Mouse (Mus musculus) layer of hippocampus, adult 2 months (tissue): ENCODE data around the gene Mbd3l2. TPM values are rescaled to one million over a fixed set of nuclear protein-coding genes. Genes with fewer than 3 reads are reported as not detected.
"Not testable (repeated sequence)": the region's sequence is repeated elsewhere in the genome, so short reads cannot be mapped to it uniquely, and the experiment has no call there.

Experiments used
- DNase-seq, 2 experiments: peaks; one replicate each; pipeline ENCODE4 v3.0.0; 2022; ENCODE audit warnings: low spot score in 2 of 2
- H3K27ac ChIP-seq: fragments of 200-600 bp; 2 replicates; pipeline ENCODE4 v1.8.1; 2022
- H3K4me3 ChIP-seq: fragments of 200-600 bp; 2 replicates; pipeline ENCODE4 v1.8.1; 2022; ENCODE audit warnings: mild to moderate bottlenecking
- CTCF ChIP-seq: fragments of 200-600 bp; conservative IDR thresholded peaks from 2 replicates; pipeline ENCODE4 v1.8.1; 2022; ENCODE audit warnings: antibody characterized with exemption, mild to moderate bottlenecking, moderate library complexity
- long read RNA-seq, 2 experiments: library from polyadenylated mRNA; stranded (forward); transcript quantifications; one replicate each; pipeline ENCODE4 v2.0.0; 2021; ENCODE audit warnings: borderline mapping rate in 2 of 2
- microRNA-seq, 2 experiments: library from miRNA; unstranded; fragments of <30 nt; microRNA quantifications; one replicate each; pipeline ENCODE4 v1.2.0; 2021
- total RNA-seq, 2 experiments: library from RNA; stranded (reverse); gene quantifications; 2 replicates each; pipeline ENCODE4 v1.2.3; 2021

The Mbd3l2 gene
- not detected for total RNA-seq
- long read RNA-seq, experiment 1 = 0 reads
- long read RNA-seq, experiment 2 = 0 reads

DNA sequence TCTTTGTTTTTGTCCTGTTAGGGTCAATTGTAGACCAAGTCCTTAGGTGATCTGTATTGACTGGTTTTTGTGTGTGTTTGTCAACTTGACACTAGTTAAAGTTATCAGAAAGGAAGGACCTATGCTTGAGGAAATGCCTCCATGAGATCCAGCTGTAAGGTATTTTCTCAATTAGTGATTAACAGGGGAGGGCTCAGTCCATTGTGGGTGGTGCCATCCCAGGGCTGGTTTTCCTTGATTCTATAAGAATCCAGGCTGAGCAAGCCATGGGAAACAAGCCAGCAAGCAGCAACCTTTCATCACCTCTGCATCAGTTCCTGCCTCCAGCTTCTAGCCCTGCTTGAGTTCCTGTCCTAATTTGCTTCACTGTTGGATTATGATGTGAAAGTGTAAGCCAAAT is at the start of gene Mbd3l2:
Mbd3l2 (plus strand) TSS at position 301 of the 400 bp plus-strand sequence.
- no peak for TF ChIP-seq CTCF
- H3K4me3 ChIP-seq = no peak within 1 kb of the TSS
- no peak within 1 kb of the TSS for H3K27ac ChIP-seq
- no peak for DNase-seq

DNA sequence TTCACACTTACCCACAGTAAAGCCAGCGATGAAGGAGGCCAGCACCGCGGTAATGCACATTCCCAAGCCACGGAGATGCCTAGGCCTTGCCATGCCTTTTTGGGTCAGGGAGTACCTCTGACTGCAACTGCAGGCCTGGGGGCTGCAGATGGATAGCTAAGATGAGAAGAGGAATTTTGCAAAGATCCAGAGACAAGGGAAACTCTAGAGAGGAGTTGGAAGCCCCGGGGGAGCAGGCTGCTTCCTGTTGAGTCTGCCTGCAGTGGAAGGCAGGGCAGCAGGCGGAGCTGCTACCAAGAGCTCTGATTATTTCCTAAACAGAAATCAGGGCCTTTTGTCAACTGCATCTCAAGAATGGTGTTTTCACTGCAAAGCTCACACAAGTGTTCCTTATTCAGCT is 44.7 kb upstream of the Mbd3l2 start:
- Histone ChIP-seq H3K4me3 (no peak overlapping the region), H3K27ac (no peak overlapping the region)
- DNase-seq = no peak
- TF ChIP-seq CTCF = no peak

DNA sequence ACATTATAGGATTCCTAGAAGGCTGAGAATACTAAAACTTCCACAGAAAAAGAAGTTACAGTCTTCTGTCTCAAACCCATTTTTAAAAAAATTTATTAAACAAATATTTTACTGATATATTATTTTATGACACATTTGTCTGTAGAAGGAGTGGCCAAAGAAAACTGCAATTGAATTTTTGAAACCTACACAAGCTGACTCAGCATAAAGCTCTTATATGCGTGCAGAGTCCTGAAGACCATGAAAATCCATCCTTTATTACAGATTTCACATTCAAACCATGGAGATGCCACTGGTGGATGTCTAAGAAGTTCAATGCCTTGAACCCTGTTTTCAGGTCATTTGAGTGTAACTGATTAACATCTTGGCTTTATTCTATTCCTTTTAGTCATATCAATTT is 30.8 kb upstream of the Mbd3l2 start:
- DNase-seq = no peak
- no peak overlapping the region for H3K27ac ChIP-seq
- no peak for TF ChIP-seq CTCF
- H3K4me3 ChIP-seq = no peak overlapping the region

DNA sequence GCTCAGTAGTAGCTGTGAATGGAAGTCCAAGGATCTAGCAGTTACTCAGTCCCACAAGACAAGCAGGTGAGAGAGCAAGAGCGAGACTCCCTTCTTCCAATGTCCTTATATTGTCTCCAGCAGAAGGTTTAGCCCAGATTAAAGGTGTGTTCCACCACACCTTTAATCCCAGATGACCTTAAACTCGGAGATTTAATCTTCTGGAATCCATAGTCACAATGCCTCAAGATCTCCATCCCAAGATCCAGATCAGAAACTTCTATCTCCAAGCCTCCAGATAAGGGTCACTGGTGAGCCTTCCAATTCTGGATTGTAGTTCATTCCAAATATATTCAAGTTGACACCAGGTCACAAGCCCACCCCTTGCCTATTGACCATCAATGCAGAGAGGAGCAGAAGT is 27.6 kb upstream of the Mbd3l2 start, which contains the start of gene Naalad2:
Naalad2 (minus strand) TSS at position 101 of the 400 bp plus-strand sequence.
- not testable (repeated sequence) for DNase-seq, H3K27ac ChIP-seq, H3K4me3 ChIP-seq

DNA sequence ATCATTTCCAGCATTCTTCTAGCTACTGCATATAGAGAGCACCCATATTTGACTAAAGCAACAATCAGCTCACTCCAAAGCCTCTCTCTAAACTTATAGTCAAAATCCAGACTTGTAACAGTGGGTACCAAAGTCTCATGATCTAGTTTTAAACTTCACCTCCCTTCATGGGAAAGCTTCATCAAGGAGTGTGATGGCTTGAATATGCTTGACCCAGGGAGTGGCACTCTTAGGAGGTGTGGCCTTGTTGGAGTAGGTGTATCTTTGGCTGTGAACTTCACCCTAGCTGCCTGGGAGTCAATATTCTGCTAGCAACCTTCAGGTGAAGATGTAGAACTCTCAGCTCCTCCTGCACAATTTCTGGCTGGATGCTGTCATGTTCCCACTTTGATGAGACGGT is 26.3 kb upstream of the Mbd3l2 start, which contains the start of gene Ubtfl1:
Ubtfl1 (plus strand) TSS at position 301 of the 400 bp plus-strand sequence.
- no peak for TF ChIP-seq CTCF
- no peak within 1 kb of the TSS for H3K4me3 ChIP-seq
- DNase-seq = no peak
- no peak within 1 kb of the TSS for H3K27ac ChIP-seq

DNA sequence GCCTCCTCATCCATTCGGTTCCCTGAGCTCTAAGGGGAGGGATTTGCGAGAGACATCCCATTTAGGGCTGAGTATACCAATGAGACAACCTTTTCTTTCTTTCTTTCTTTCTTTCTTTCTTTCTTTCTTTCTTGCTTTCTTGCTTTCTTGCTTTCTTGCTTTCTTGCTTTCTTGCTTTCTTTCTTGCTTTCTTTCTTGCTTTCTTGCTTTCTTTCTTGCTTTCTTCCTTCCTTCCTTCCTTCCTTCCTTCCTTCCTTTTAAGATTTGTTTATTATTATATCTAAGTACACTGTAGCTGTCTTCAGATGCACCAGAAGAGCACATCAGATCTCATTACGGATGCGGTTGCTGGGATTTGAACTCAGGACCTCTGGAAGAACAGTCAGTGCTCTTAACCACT is 18.1 kb upstream of the Mbd3l2 start:
- not testable (repeated sequence) for H3K4me3 ChIP-seq, DNase-seq

DNA sequence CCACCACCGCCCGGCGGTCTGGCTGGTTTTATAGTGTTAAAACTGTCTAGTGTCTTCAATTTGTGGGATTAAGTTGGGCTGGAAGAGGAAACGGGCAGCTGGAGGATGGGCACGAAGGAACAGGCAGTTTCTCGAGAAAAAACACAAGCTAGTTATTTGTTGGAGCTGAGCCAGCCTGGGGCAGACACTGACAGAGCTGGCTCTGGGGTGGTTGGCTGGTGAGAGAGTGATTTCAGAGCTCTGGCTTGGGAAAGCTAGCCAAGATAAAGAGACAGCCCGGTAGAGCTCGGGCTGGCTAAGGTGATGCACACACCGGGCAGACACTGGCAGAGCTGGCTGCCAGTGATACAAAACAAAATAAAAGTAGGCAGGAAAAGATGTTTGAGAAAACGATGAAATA is 1.2 kb downstream of the Mbd3l2 start:
- H3K4me3 ChIP-seq = no peak overlapping the region
- peak; percentile 16 to 17 for DNase-seq
- TF ChIP-seq CTCF = no peak

More for the DNA sequence above, 18.1 kb upstream of the Mbd3l2 start:
- H3K27ac ChIP-seq = not testable (repeated sequence)

DNA sequence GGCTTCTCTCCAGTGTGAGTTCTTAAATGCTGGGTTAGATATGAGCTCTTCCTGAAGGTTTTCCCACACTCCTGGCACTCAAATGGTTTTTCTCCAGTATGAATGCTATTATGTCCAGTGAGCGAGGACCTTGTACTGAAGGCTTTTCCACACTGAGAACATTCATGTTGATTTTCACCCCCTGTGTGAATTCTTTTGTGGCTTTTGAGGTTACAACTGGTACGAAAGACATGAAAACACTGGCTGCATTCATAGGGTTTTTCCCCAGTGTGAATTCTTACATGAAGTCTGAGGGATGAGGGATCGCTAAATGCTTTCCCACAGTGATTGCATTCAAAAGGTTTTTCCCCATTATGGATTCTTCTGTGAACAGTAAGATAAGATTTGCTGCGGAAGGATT is 26.1 kb downstream of the Mbd3l2 start:
- DNase-seq = no peak
- Histone ChIP-seq H3K27ac (no peak overlapping the region), H3K4me3 (no peak overlapping the region)
- no peak for TF ChIP-seq CTCF

More for the DNA sequence above, 1.2 kb downstream of the Mbd3l2 start:
- no peak overlapping the region for H3K27ac ChIP-seq

DNA sequence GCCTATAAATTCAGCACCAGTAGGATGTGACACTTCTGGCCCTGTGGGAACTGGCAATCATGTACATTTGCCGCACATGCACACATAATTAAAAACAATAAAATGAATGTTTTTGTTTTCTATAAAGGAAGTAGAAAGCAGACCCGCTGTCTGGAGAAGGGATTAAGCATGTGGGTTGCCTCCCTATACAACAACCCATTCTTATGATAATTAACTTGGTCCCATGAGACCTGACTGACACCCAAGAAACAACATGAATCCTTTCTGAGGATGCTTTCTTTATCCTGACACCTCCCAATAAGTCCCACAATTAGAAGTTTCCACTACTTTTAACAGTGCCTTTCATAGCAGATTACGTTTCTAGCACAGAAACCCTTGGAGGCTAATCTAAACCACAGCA is 36.9 kb downstream of the Mbd3l2 start:
- H3K4me3 ChIP-seq = no peak overlapping the region
- TF ChIP-seq CTCF = no peak
- DNase-seq = no peak
- H3K27ac ChIP-seq = no peak overlapping the region

DNA sequence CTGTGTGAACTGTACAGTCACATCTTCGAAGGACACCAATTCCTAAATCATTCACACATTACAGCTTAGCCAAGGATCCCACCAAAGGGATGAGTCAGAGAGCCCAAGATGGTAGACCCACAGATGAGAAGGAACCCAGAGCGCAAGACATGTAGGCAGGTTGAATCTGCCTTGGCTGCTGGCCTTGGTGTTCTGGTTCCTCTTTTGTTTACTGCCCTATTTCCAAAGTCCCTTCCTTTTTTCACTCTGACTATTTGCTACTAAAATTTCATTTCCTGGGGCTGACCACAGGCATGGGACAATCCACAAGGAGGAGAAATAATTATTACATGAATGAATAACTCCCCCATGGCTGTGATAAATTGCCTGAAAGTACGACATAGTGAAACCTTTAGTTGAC is 37.6 kb downstream of the Mbd3l2 start:
- TF ChIP-seq CTCF = no peak
- Histone ChIP-seq H3K4me3 (no peak overlapping the region), H3K27ac (no peak overlapping the region)
- no peak for DNase-seq

DNA sequence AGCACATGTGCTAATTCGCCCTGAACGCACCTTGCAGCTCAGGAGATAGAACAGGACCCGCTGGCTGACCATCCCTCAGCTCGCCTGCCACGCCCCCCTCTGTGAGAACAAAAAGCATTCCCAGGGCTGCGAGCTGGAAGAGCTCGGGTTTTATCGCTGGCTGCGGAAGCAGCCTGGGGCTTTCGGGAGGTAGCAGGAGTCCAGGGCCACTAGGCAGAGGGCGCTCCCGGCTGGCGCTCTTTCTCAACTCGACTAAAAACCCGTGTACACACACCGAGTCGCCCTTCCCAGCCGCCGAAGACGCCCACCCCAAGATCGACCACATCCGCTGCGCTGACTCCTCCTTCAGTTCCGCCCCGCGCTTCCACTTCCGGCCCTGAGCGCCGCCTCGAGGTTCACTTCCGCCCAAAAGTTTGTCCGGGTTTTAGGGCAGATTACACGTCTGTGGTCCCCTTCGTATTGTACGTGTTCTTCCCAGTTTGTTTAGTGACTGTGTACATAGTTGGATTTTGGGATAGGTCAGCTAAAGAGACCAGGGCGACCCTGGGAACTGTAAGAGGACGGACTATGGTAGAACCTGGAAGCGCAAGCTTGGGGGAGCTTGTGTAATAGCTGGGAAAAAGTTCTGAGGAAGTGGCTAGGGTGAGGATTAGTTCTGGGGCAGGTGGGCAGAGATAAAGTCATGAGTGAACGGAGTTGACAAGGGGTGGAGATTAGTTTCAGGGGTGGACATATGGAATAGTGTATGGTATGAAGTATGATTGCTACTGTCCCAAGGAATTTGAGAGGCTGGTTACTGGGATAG is 43.1 kb downstream of the Mbd3l2 start:
- TF ChIP-seq CTCF = peak; percentile 47
- DNase-seq = peak; percentile 61 to 69
- Histone ChIP-seq H3K27ac (peak overlapping the region; percentile 73), H3K4me3 (peak overlapping the region; percentile 72)

DNA sequence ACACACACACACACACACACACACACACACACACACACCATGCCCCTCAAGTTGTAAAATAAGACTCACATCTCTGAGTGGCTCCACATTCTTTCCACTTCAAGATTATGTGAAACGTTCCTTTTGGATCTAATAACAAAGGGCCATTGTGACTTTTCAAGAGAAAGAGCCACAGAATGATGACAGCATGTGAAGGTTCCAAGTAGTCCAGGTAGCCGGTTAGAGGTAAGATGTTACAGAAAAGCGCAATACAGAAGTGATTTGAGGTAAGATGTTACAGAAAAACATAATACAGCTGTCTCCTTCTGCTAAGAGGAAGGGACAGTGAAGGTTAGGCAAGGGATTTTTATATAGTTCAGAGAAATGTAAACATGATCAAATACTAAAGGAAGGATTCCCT is 47.7 kb downstream of the Mbd3l2 start, which contains the start of the genes Zfp558 and Mbd3l1:
Zfp558 (minus strand) TSS at position 101 of the 400 bp plus-strand sequence.
Mbd3l1 (plus strand) TSS at position 192 of the 400 bp plus-strand sequence.
- Histone ChIP-seq H3K27ac (no peak within 1 kb of the TSS), H3K4me3 (no peak within 1 kb of the TSS)
- TF ChIP-seq CTCF = no peak
- DNase-seq = no peak

Small RNAs within 50 kb of the gene (microRNA-seq; reads per million reads assigned to microRNA genes)
- gene Gm22854 = 0 reads per million in 2 experiments

Other genes starting within 250 kb of the Mbd3l2 start
- 100 to 1,000 TPM; 104 to 109 TPM for gene Chordc1, start 138.5 kb upstream of the Mbd3l2 start, total RNA-seq
- 1 to 10 TPM in 1 of 2 experiments, under 1 TPM in 1; 0.49 to 1.6 TPM for gene Naalad2, start 27.7 kb upstream of the Mbd3l2 start, total RNA-seq
- not detected for gene Ubtfl1, start 26.2 kb upstream of the Mbd3l2 start, total RNA-seq
- 1 to 10 TPM; 2.1 to 2.9 TPM for gene Zfp558, start 47.6 kb downstream of the Mbd3l2 start, total RNA-seq
- gene Mbd3l1, start 47.7 kb downstream of the Mbd3l2 start, total RNA-seq = not detected
- gene Muc16, start 243.9 kb downstream of the Mbd3l2 start, total RNA-seq = not detected